8 mouse cellular contexts compared by ENCODE assay signal in genomic region chr2:160366111-160366979, GRCm38 (mm10). TPM values are rescaled to one million over a fixed set of nuclear protein-coding genes. Genes with fewer than 3 reads are reported as not detected.
DNase-seq lines count a peak whose midpoint lies in the region; ATAC-seq and TF ChIP-seq lines count a peak whose summit lies in the region.

No protein-coding gene starts in this region.

- H3K4me3 ChIP-seq in kidney, embryonic 14.5 days (ENCODE audit: low read length): peak overlapping the region; percentile 58
- H3K4me3 ChIP-seq in cortical plate, adult 2 months (ENCODE audit: insufficient read depth, low read length): peak overlapping the region; percentile 33
- H3K4me3 ChIP-seq in hindbrain, embryonic 11.5 days (ENCODE audit: low read depth, low read length): peak overlapping the region; percentile 52
- peak overlapping the region; percentile 55 for H3K4me3 ChIP-seq in liver, postnatal 0 days (ENCODE audit: low read depth, low read length)

- under 1% methylated on average over 79 of the region's 95 CpGs for WGBS in kidney, embryonic 14.5 days
- 1% methylated on average over 69 of the region's 95 CpGs for WGBS in hindbrain, embryonic 11.5 days
- WGBS in liver, postnatal 0 days (ENCODE audit: insufficient replicate concordance): 4% methylated on average over 88 of the region's 95 CpGs

- H3K4me2 ChIP-seq in kidney, embryonic 14.5 days (replicated peaks; ENCODE audit: low read depth, low read length): peak overlapping the region; percentile 97
- peak overlapping the region; percentile 97 for H3K4me2 ChIP-seq in hindbrain, embryonic 11.5 days (replicated peaks; ENCODE audit: low read depth, low read length)
- H3K4me2 ChIP-seq in liver, postnatal 0 days (ENCODE audit: low read depth, low read length): peak overlapping the region; percentile 87

- peaks cover 58% of the 10 kb centered on the region for H3K27me3 ChIP-seq in kidney, embryonic 14.5 days (ENCODE audit: control insufficient read depth, insufficient read depth, low read length)
- H3K27me3 ChIP-seq in hindbrain, embryonic 11.5 days (ENCODE audit: control insufficient read depth, insufficient read depth, low read length): peaks cover 73% of the 10 kb centered on the region
- peaks cover 92% of the 10 kb centered on the region for H3K27me3 ChIP-seq in liver, postnatal 0 days (ENCODE audit: insufficient read depth, low read length)

- TF ChIP-seq EP300 in liver, postnatal 0 days (IDR thresholded peaks at IDR 0.05; ENCODE audit: low read depth): no peak

- no peak for DNase-seq in kidney, adult 18-20 months
- DNase-seq in hindbrain, embryonic 11.5 days (ENCODE audit: low spot score): peak; percentile 72
- DNase-seq in liver, postnatal 0 days: no peak
- peak; percentile 58 for DNase-seq in thymus, postnatal 14 days
- no peak for DNase-seq in natural killer cell, adult 2 months (ENCODE audit: low spot score in 2 of 2)
- no peak for DNase-seq in MN1 (ENCODE audit: low spot score)

- peak overlapping the region; percentile 76 for H3K9ac ChIP-seq in kidney, embryonic 14.5 days (ENCODE audit: low read depth, low read length)
- H3K9ac ChIP-seq in hindbrain, embryonic 11.5 days (ENCODE audit: low read depth, low read length): peak overlapping the region; percentile 77
- peak overlapping the region; percentile 61 for H3K9ac ChIP-seq in liver, postnatal 0 days (replicated peaks)

- no peak for TF ChIP-seq POLR2A in cortical plate, adult 2 months (IDR thresholded peaks at IDR 0.05; ENCODE audit: extremely low read depth, insufficient read depth, low read length)

- peaks cover 11% of the 10 kb centered on the region; the same call in 1 of the 2 replicates for H3K4me1 ChIP-seq in kidney, embryonic 14.5 days (ENCODE audit: control insufficient read depth, insufficient read depth, low read length)
- no peaks in the 10 kb centered on the region for H3K4me1 ChIP-seq in cortical plate, adult 2 months (ENCODE audit: control insufficient read depth, insufficient read depth, low read length)
- peaks cover 12% of the 10 kb centered on the region; the same call in 1 of the 2 replicates for H3K4me1 ChIP-seq in hindbrain, embryonic 11.5 days (replicated peaks; ENCODE audit: control insufficient read depth, insufficient read depth, low read length)
- peaks cover 5% of the 10 kb centered on the region for H3K4me1 ChIP-seq in liver, postnatal 0 days (ENCODE audit: insufficient read depth)

- peak; percentile 17; the same call in 1 of the 2 replicates for ATAC-seq in kidney, embryonic 14.5 days (ENCODE audit: low FRiP score, low TSS enrichment)
- peak; percentile 31 for ATAC-seq in hindbrain, embryonic 11.5 days (ENCODE audit: low FRiP score)
- no peak for ATAC-seq in liver, postnatal 0 days

- no peak for TF ChIP-seq CTCF in cortical plate, adult 2 months (IDR thresholded peaks at IDR 0.05; ENCODE audit: extremely low read depth, insufficient read depth, low read length)
- TF ChIP-seq CTCF in liver, postnatal 0 days (IDR thresholded peaks at IDR 0.05; ENCODE audit: low read depth): no peak

- no peaks in the 10 kb centered on the region for H3K36me3 ChIP-seq in kidney, embryonic 14.5 days (ENCODE audit: control insufficient read depth, insufficient read depth, low read length)
- no peaks in the 10 kb centered on the region for H3K36me3 ChIP-seq in hindbrain, embryonic 11.5 days (ENCODE audit: control insufficient read depth, insufficient read depth, low read length)
- no peaks in the 10 kb centered on the region for H3K36me3 ChIP-seq in liver, postnatal 0 days (replicated peaks; ENCODE audit: insufficient read depth, low read length)

- peak overlapping the region; percentile 76 for H3K27ac ChIP-seq in kidney, embryonic 14.5 days (ENCODE audit: low read depth, low read length)
- peak overlapping the region; percentile 58; the same call in 1 of the 2 replicates for H3K27ac ChIP-seq in cortical plate, adult 2 months (ENCODE audit: insufficient read depth, low read length)
- H3K27ac ChIP-seq in hindbrain, embryonic 11.5 days (ENCODE audit: low read depth, low read length): peak overlapping the region; percentile 88
- peak overlapping the region; percentile 44; the same call in 1 of the 2 replicates for H3K27ac ChIP-seq in liver, postnatal 0 days (ENCODE audit: low read depth)

- H3K9me3 ChIP-seq in kidney, embryonic 14.5 days (ENCODE audit: control insufficient read depth, low read length): no peaks in the 10 kb centered on the region
- no peaks in the 10 kb centered on the region for H3K9me3 ChIP-seq in hindbrain, embryonic 11.5 days (ENCODE audit: control insufficient read depth, low read length)
- no peaks in the 10 kb centered on the region for H3K9me3 ChIP-seq in liver, postnatal 0 days (ENCODE audit: low read length)

RNA-seq across cellular contexts. Expression of gene Mafb, which starts 0.5 kb away (rescaled TPM):
- 23.0 and 33.2 TPM in 2 replicates for polyA plus RNA-seq in kidney, embryonic 14.5 days (2014; fragmentation: Nextera tagmentation; extraction: Ambion mirVana)
- 11.2 and 11.6 TPM in 2 replicates for polyA plus RNA-seq in cortical plate, adult 2 months (2012; rRNA removed)
- 8.9 and 10.4 TPM in 2 replicates for polyA plus RNA-seq in hindbrain, embryonic 11.5 days (2014; fragmentation: Nextera tagmentation; extraction: Ambion mirVana)
- polyA plus RNA-seq in liver, postnatal 0 days (2015; fragmentation: Nextera tagmentation; extraction: Ambion mirVana): 9.2 and 11.6 TPM in 2 replicates

RNA-seq across cellular contexts. Expression of gene Gm826, which starts 32.4 kb away (rescaled TPM):
- 0.37 and 0.73 TPM in 2 replicates for polyA plus RNA-seq in kidney, embryonic 14.5 days (2014; fragmentation: Nextera tagmentation; extraction: Ambion mirVana)
- polyA plus RNA-seq in cortical plate, adult 2 months (2012; rRNA removed): 0.27 and 0.72 TPM in 2 replicates
- 0.45 TPM in 1 of 2 replicates, not detected in the other for polyA plus RNA-seq in hindbrain, embryonic 11.5 days (2014; fragmentation: Nextera tagmentation; extraction: Ambion mirVana)
- polyA plus RNA-seq in liver, postnatal 0 days (2015; fragmentation: Nextera tagmentation; extraction: Ambion mirVana): 1.2 and 1.6 TPM in 2 replicates

Comparison
In these comparisons a context has a peak if more than half of its experiments do, and no peak if none do; other contexts are left out.
1. DNase-seq: peak in hindbrain, embryonic 11.5 days (single experiment) and thymus, postnatal 14 days (single experiment); none in kidney, adult 18-20 months (single experiment), liver, postnatal 0 days (single experiment), natural killer cell, adult 2 months (0 of 2) and MN1 (single experiment).
2. Peak in every context shown above with its lines, with median percentiles within 50 percentile points of each other: H3K27ac ChIP-seq, H3K4me2 ChIP-seq, H3K4me3 ChIP-seq and H3K9ac ChIP-seq.